Mouse (Mus musculus): ENCODE measurements around the gene Wdr1.
"Not testable (repeated sequence)": the region's sequence is repeated elsewhere in the genome, so short reads cannot be mapped to it uniquely, and the experiment has no call there.

The Wdr1 gene

GRCm38 (mm10) chr5:38493890-38494289 is 69.1 kb downstream of the Wdr1 start:
- no peak for DNase-seq

- DNase-seq: no peak
Measured at GRCm38 (mm10) chr5:38491763-38492162, 71.3 kb downstream of the Wdr1 start.

- no peak for DNase-seq
Measured at GRCm38 (mm10) chr5:38489739-38490138, 73.3 kb downstream of the Wdr1 start.

GRCm38 (mm10) chr5:38488673-38489615 is 74.1 kb downstream of the Wdr1 start:
- DNase-seq: no peak

- DNase-seq: no peak
Measured at GRCm38 (mm10) chr5:38488026-38488425, 75.0 kb downstream of the Wdr1 start.

- DNase-seq: no peak
Measured at GRCm38 (mm10) chr5:38487247-38487646, 75.8 kb downstream of the Wdr1 start.

GRCm38 (mm10) chr5:38485946-38486345 is 77.1 kb downstream of the Wdr1 start:
- DNase-seq: no peak

GRCm38 (mm10) chr5:38483518-38484110 is 79.4 kb downstream of the Wdr1 start:
- DNase-seq: no peak

- DNase-seq: no peak
Measured at GRCm38 (mm10) chr5:38480822-38481707, 82.0 kb downstream of the Wdr1 start.

GRCm38 (mm10) chr5:38479908-38480725 is 82.9 kb downstream of the Wdr1 start:
- DNase-seq: peak; percentile 43 to 47

GRCm38 (mm10) chr5:38479545-38479907 is 83.5 kb downstream of the Wdr1 start:
- not testable (repeated sequence) for DNase-seq

- peak in 1 of 2 experiments; percentile 18 for DNase-seq
Measured at GRCm38 (mm10) chr5:38479027-38479426, 84.0 kb downstream of the Wdr1 start.

- DNase-seq: no peak
Measured at GRCm38 (mm10) chr5:38477731-38478445, 85.1 kb downstream of the Wdr1 start.

GRCm38 (mm10) chr5:38476861-38477565 is 86.0 kb downstream of the Wdr1 start:
- DNase-seq: peak in 1 of 2 experiments; percentile 36
